Mouse (Mus musculus) gastrocnemius, postnatal 10 days (tissue): ENCODE measurements around the gene Nedd4. TPM values are rescaled to one million over a fixed set of nuclear protein-coding genes. Genes with fewer than 3 reads are reported as not detected.

Experiments used
- DNase-seq: peaks from one replicate; pipeline ENCODE4 v3.0.0; 2021; ENCODE audit warnings: mixed read lengths
- total RNA-seq, 2 experiments: library from RNA; stranded (reverse); gene quantifications; 2 replicates each; pipeline ENCODE4 v1.2.3; 2021

Nedd4 gene
- total RNA-seq, 2 experiments from 2014 or later, result 563 to 619 TPM

DNA sequence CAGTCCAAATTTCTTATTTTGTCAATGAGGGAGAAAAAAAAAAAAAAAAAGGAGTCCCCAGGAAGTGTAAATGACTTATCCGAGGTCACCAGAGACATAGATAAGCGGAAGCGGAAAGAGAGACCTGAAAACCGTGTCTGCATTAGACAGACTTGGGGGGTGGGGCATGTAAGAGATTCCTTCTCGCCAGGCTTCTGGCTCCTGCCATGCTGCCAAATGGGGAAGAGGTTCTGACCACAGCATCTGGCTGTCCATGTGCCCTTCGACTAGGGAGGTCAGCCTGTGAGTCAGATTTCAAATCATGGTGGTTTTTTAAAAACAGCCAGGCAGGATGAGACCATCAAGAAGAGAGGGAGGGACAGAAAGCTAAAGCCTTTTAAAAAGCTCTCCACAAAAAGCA is 129.5 kb downstream of the Nedd4 start:
- peak; percentile 16 for DNase-seq

GRCm38 (mm10) chr9:72795243-72795642 is 133.1 kb downstream of the Nedd4 start:
- no peak for DNase-seq

DNA sequence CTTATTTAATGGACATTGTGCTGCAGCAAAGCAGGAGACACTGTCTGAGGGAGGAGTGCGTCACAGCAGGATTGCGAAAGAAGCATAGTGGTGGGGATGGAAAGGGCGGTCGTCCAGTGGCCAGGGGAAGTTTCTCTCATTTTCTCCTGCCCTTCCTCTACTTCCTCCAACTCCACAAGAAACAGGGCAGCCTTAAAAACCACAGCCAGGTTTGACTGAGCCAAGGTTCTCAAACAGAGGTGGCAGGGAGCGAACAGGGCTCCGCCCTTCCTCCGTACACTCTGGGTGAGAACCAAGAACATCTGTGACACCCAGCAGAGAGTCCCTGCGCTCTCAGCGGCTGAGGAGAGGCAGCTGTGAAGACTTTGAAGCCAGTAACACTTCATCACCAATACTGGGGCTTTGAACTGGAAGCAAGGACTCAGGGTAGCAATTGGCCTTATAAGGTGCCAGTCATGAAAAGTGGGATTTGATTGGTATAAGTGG is 135.0 kb downstream of the Nedd4 start:
- DNase-seq, result peak; percentile 11

Other genes with a start within 250 kb of the Nedd4 start
- 1 to 10 TPM; 1.1 to 1.7 TPM for gene Mns1, start 224.3 kb upstream of the Nedd4 start, total RNA-seq
- gene Tex9, start 170.1 kb upstream of the Nedd4 start, total RNA-seq, result 1 to 10 TPM; 2.4 to 3.2 TPM
- gene Rfx7, start 130.1 kb upstream of the Nedd4 start, total RNA-seq, result 10 to 100 TPM; 30.2 to 30.4 TPM
- under 1 TPM; 0.49 to 0.95 TPM for gene Prtg, start 144.5 kb downstream of the Nedd4 start, total RNA-seq